Mouse (Mus musculus): ENCODE measurements around the gene Rtn2. TPM values are rescaled to one million over a fixed set of nuclear protein-coding genes. Genes with fewer than 3 reads are reported as not detected.

Rtn2 gene
- polyA plus RNA-seq, 1 experiment from 2014 or later = 1.5 TPM

DNA sequence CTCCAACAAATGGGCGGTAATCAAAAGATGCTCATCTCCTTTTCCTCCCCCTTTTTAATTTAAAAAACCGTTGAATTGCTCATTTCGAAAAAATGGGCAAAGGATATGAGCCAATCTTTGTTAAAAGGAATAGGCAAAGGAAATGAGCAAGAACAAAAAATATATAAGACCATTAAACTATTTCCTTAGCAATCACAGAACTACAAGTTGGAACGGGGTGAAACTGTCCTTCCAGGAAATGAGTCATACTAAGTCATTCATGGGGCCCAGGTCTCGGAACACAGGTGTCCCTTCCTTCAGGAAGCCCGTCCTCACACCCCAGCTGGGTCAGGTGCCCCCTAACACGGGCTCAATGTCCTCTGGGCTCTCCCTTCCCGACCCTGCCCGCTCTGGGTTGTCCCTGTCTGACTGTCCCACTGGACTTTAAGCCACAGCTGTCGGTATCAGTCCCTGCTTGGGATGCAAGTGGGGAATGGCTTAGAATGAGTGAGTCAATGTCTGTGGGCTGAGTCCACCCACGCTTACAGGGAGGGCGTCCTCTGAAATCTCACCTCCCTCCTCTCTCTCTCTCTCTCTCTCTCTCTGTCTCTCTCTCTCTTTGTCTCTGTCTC lies 61.9 kb downstream of the Rtn2 start, which contains the start of gene Ercc1:
Gene Ercc1, plus strand, starts transcription at position 542 of the 611 bp plus-strand sequence.
- WGBS (ENCODE audit: insufficient replicate concordance) = 17% methylated on average over 12 of the region's 12 CpGs
- peak within 1 kb of the TSS; percentile 56; the same call in 1 of the 2 replicates for H3K27ac ChIP-seq (ENCODE audit: low read depth)
- peak within 1 kb of the TSS; percentile 58 for H3K9ac ChIP-seq (replicated peaks)
- peaks cover 30% of the 10 kb centered on the region for H3K4me1 ChIP-seq (ENCODE audit: insufficient read depth)
- TF ChIP-seq EP300 (IDR thresholded peaks at IDR 0.05; ENCODE audit: low read depth) (no peak), CTCF (IDR thresholded peaks at IDR 0.05; ENCODE audit: low read depth) (no peak)
- 0 out of 2 replicates have a peak, but pooled peaks cover 1% of the 10 kb centered on the region for H3K36me3 ChIP-seq (replicated peaks; ENCODE audit: insufficient read depth, low read length)
- H3K4me3 ChIP-seq (ENCODE audit: low read depth, low read length) = peak within 1 kb of the TSS; percentile 63
- DNase-seq = no peak
- H3K9me3 ChIP-seq (ENCODE audit: low read length) = no peaks in the 10 kb centered on the region
- H3K27me3 ChIP-seq (ENCODE audit: insufficient read depth, low read length) = peaks cover 23% of the 10 kb centered on the region
- no peak for ATAC-seq
- H3K4me2 ChIP-seq (ENCODE audit: low read depth, low read length) = peak within 1 kb of the TSS; percentile 75

GRCm38 (mm10) chr7:19344938-19345471 lies 62.6 kb downstream of the Rtn2 start:
- H3K27me3 ChIP-seq (ENCODE audit: insufficient read depth, low read length) = peaks cover 23% of the 10 kb centered on the region
- WGBS (ENCODE audit: insufficient replicate concordance) = under 1% methylated on average over 31 of the region's 31 CpGs
- H3K27ac ChIP-seq (ENCODE audit: low read depth) = peak overlapping the region; percentile 56; the same call in 1 of the 2 replicates
- H3K9me3 ChIP-seq (ENCODE audit: low read length) = no peaks in the 10 kb centered on the region
- ATAC-seq = peak; percentile 98
- H3K9ac ChIP-seq (replicated peaks) = peak overlapping the region; percentile 58
- H3K36me3 ChIP-seq (replicated peaks; ENCODE audit: insufficient read depth, low read length) = 0 out of 2 replicates have a peak, but pooled peaks cover 4% of the 10 kb centered on the region
- H3K4me1 ChIP-seq (ENCODE audit: insufficient read depth) = peaks cover 30% of the 10 kb centered on the region
- peak overlapping the region; percentile 75 for H3K4me2 ChIP-seq (ENCODE audit: low read depth, low read length)
- no peak; the same call in 1 of the 2 replicates for TF ChIP-seq EP300 (IDR thresholded peaks at IDR 0.05; ENCODE audit: low read depth)
- no peak for TF ChIP-seq CTCF (IDR thresholded peaks at IDR 0.05; ENCODE audit: low read depth)
- peak overlapping the region; percentile 63 for H3K4me3 ChIP-seq (ENCODE audit: low read depth, low read length)
- DNase-seq = peak; percentile 97

Other genes with a start within 250 kb of the Rtn2 start
- not detected in 2 replicates for gene Rsph6a, start 227.9 kb upstream of the Rtn2 start, polyA plus RNA-seq (2015; fragmentation: Nextera tagmentation; extraction: Ambion mirVana)
- 3.2 and 4.6 TPM in 2 replicates for gene Dmwd, start 206.4 kb upstream of the Rtn2 start, polyA plus RNA-seq (2015; fragmentation: Nextera tagmentation; extraction: Ambion mirVana)
- 14.2 and 17.6 TPM in 2 replicates for gene Dmpk, start 198.8 kb upstream of the Rtn2 start, polyA plus RNA-seq (2015; fragmentation: Nextera tagmentation; extraction: Ambion mirVana)
- gene Six5, start 188.0 kb upstream of the Rtn2 start, polyA plus RNA-seq (2015; fragmentation: Nextera tagmentation; extraction: Ambion mirVana) = 0.78 and 0.82 TPM in 2 replicates
- gene Gm4969, start 164.3 kb upstream of the Rtn2 start, polyA plus RNA-seq (2015; fragmentation: Nextera tagmentation; extraction: Ambion mirVana) = 0.17 TPM in 1 of 2 replicates, not detected in the other
- 3.2 and 3.6 TPM in 2 replicates for gene Fbxo46, start 162.8 kb upstream of the Rtn2 start, polyA plus RNA-seq (2015; fragmentation: Nextera tagmentation; extraction: Ambion mirVana)
- gene Qpctl, start 133.3 kb upstream of the Rtn2 start, polyA plus RNA-seq (2015; fragmentation: Nextera tagmentation; extraction: Ambion mirVana) = 5.2 and 5.8 TPM in 2 replicates
- 38.9 and 41.0 TPM in 2 replicates for gene Snrpd2, start 132.9 kb upstream of the Rtn2 start, polyA plus RNA-seq (2015; fragmentation: Nextera tagmentation; extraction: Ambion mirVana)
- gene Gipr, start 116.5 kb upstream of the Rtn2 start, polyA plus RNA-seq (2015; fragmentation: Nextera tagmentation; extraction: Ambion mirVana) = 0.04 TPM in 1 of 2 replicates, not detected in the other
- gene Eml2, start 106.2 kb upstream of the Rtn2 start, polyA plus RNA-seq (2015; fragmentation: Nextera tagmentation; extraction: Ambion mirVana) = 3.3 and 3.4 TPM in 2 replicates
- 0.74 and 0.83 TPM in 2 replicates for gene Gpr4, start 70.1 kb upstream of the Rtn2 start, polyA plus RNA-seq (2015; fragmentation: Nextera tagmentation; extraction: Ambion mirVana)
- gene Opa3, start 54.3 kb upstream of the Rtn2 start, polyA plus RNA-seq (2015; fragmentation: Nextera tagmentation; extraction: Ambion mirVana) = 8.7 and 9.7 TPM in 2 replicates
- gene Vasp, start 10.8 kb upstream of the Rtn2 start, polyA plus RNA-seq (2015; fragmentation: Nextera tagmentation; extraction: Ambion mirVana) = 36.2 and 36.4 TPM in 2 replicates
- gene Ppm1n, start 2.6 kb upstream of the Rtn2 start, polyA plus RNA-seq (2015; fragmentation: Nextera tagmentation; extraction: Ambion mirVana) = 0.15 TPM in 1 of 2 replicates, not detected in the other
- gene Fosb, start 27.4 kb downstream of the Rtn2 start, polyA plus RNA-seq (2015; fragmentation: Nextera tagmentation; extraction: Ambion mirVana) = 0.06 TPM in 1 of 2 replicates, not detected in the other
- gene Ercc1, start 62.2 kb downstream of the Rtn2 start, polyA plus RNA-seq (2015; fragmentation: Nextera tagmentation; extraction: Ambion mirVana) = 9.6 and 9.8 TPM in 2 replicates
- gene Cd3eap, start 76.9 kb downstream of the Rtn2 start, polyA plus RNA-seq (2015; fragmentation: Nextera tagmentation; extraction: Ambion mirVana) = 7.7 and 7.8 TPM in 2 replicates
- 0.47 and 0.69 TPM in 2 replicates for gene Ppp1r13l, start 77.1 kb downstream of the Rtn2 start, polyA plus RNA-seq (2015; fragmentation: Nextera tagmentation; extraction: Ambion mirVana)
- gene Ercc2, start 99.4 kb downstream of the Rtn2 start, polyA plus RNA-seq (2015; fragmentation: Nextera tagmentation; extraction: Ambion mirVana) = 3.8 and 4.6 TPM in 2 replicates
- 0.12 and 0.32 TPM in 2 replicates for gene Klc3, start 121.5 kb downstream of the Rtn2 start, polyA plus RNA-seq (2015; fragmentation: Nextera tagmentation; extraction: Ambion mirVana)
- 5.3 and 94.1 TPM in 2 replicates for gene Ckm, start 122.2 kb downstream of the Rtn2 start, polyA plus RNA-seq (2015; fragmentation: Nextera tagmentation; extraction: Ambion mirVana)
- gene Mark4, start 176.2 kb downstream of the Rtn2 start, polyA plus RNA-seq (2015; fragmentation: Nextera tagmentation; extraction: Ambion mirVana) = 1.8 and 2.0 TPM in 2 replicates
- 1.1 and 1.7 TPM in 2 replicates for gene Exoc3l2, start 180.7 kb downstream of the Rtn2 start, polyA plus RNA-seq (2015; fragmentation: Nextera tagmentation; extraction: Ambion mirVana)
- 0.94 and 1.1 TPM in 2 replicates for gene Bloc1s3, start 225.7 kb downstream of the Rtn2 start, polyA plus RNA-seq (2015; fragmentation: Nextera tagmentation; extraction: Ambion mirVana)
- 51.6 and 52.5 TPM in 2 replicates for gene Trappc6a, start 225.8 kb downstream of the Rtn2 start, polyA plus RNA-seq (2015; fragmentation: Nextera tagmentation; extraction: Ambion mirVana)
- not detected in 2 replicates for gene Nkpd1, start 235.2 kb downstream of the Rtn2 start, polyA plus RNA-seq (2015; fragmentation: Nextera tagmentation; extraction: Ambion mirVana)

Data from liver, postnatal 0 days (tissue).